8 mouse cellular contexts compared by ENCODE assay signal in genomic region chr11:107994487-107994886, GRCm38 (mm10).
DNase-seq lines count a peak whose midpoint lies in the region; ATAC-seq and TF ChIP-seq lines count a peak whose summit lies in the region.

No protein-coding gene starts in this region.

- no peak overlapping the region for H3K4me3 ChIP-seq in kidney, adult 2 months (ENCODE audit: insufficient read depth, low read depth, low read length)
- no peak overlapping the region for H3K4me3 ChIP-seq in kidney, embryonic 16.5 days (ENCODE audit: low read length)
- H3K4me3 ChIP-seq in neural tube, embryonic 15.5 days (replicated peaks): no peak overlapping the region

- TF ChIP-seq POLR2A in kidney, adult 2 months (IDR thresholded peaks at IDR 0.05; ENCODE audit: low read depth, low read length): no peak

- no peaks in the 10 kb centered on the region for H3K4me1 ChIP-seq in kidney, adult 2 months (ENCODE audit: control insufficient read depth, insufficient read depth, low read length)
- no peaks in the 10 kb centered on the region for H3K4me1 ChIP-seq in kidney, embryonic 16.5 days (ENCODE audit: insufficient read depth, low read length)
- peaks cover 16% of the 10 kb centered on the region for H3K4me1 ChIP-seq in neural tube, embryonic 15.5 days

- no peaks in the 10 kb centered on the region for H3K9me3 ChIP-seq in kidney, embryonic 16.5 days (ENCODE audit: low read length)
- H3K9me3 ChIP-seq in neural tube, embryonic 15.5 days (replicated peaks): no peaks in the 10 kb centered on the region

- no peak for ATAC-seq in kidney, embryonic 16.5 days (ENCODE audit: low FRiP score, low TSS enrichment)
- ATAC-seq in neural tube, embryonic 15.5 days (ENCODE audit: low FRiP score): 0 out of 2 replicates have a peak, but pooled peaks have one; percentile 53

- DNase-seq in kidney, adult 2 months: peak; percentile 60
- DNase-seq in adrenal gland, adult 2 months: peak; percentile 52
- DNase-seq in embryo, embryonic 10 days (ENCODE audit: low spot score): peak; percentile 83
- DNase-seq in heart, postnatal 10 days: peak; percentile 48 to 63
- DNase-seq in left cerebral cortex, postnatal 14 days (ENCODE audit: low spot score in 2 of 2): peak; percentile 78 to 80
- peak; percentile 32 to 39 for DNase-seq in urinary bladder, postnatal 36 days (ENCODE audit: low spot score in 2 of 2)

- H3K4me2 ChIP-seq in kidney, embryonic 16.5 days (replicated peaks; ENCODE audit: low read depth, low read length): no peak overlapping the region
- H3K4me2 ChIP-seq in neural tube, embryonic 15.5 days: no peak overlapping the region

- no peak overlapping the region for H3K9ac ChIP-seq in kidney, embryonic 16.5 days (replicated peaks; ENCODE audit: low read length)
- no peak overlapping the region for H3K9ac ChIP-seq in neural tube, embryonic 15.5 days (replicated peaks)

- peak; percentile 75 for TF ChIP-seq CTCF in kidney, adult 2 months (conservative IDR thresholded peaks at IDR 0.05; ENCODE audit: insufficient read depth, insufficient read length, low read depth, low read length)

- H3K27me3 ChIP-seq in kidney, adult 2 months (replicated peaks; ENCODE audit: control insufficient read depth, insufficient read depth, low read length): no peaks in the 10 kb centered on the region
- H3K27me3 ChIP-seq in kidney, embryonic 16.5 days (ENCODE audit: insufficient read depth, low read length): no peaks in the 10 kb centered on the region
- no peaks in the 10 kb centered on the region for H3K27me3 ChIP-seq in neural tube, embryonic 15.5 days (replicated peaks)

- intact Hi-C loops in heart, postnatal 10 days (cut with DNase I): loop anchor here (1.0 to 10.0 kb wide), 2 partner anchors 130 to 480 kb away; no protein-coding TSS in a partner anchor
- intact Hi-C loops in left cerebral cortex, postnatal 14 days (cut with DNase I): loop anchor here (10.0 kb wide), 1 partner anchor 480 kb away; no protein-coding TSS in a partner anchor

- no peak overlapping the region for H3K27ac ChIP-seq in kidney, adult 2 months (ENCODE audit: insufficient read depth, low read depth, low read length)
- no peak overlapping the region for H3K27ac ChIP-seq in kidney, embryonic 16.5 days (ENCODE audit: low read length)
- H3K27ac ChIP-seq in neural tube, embryonic 15.5 days (replicated peaks): no peak overlapping the region

- WGBS in kidney, adult 2 months: 48% methylated on average over 6 of the region's 6 CpGs
- 46% methylated on average over 6 of the region's 6 CpGs for WGBS in kidney, embryonic 16.5 days
- 52% methylated on average over 6 of the region's 6 CpGs for WGBS in neural tube, embryonic 15.5 days

- no peaks in the 10 kb centered on the region for H3K36me3 ChIP-seq in kidney, adult 2 months (ENCODE audit: control insufficient read depth, insufficient read depth, low read length)
- H3K36me3 ChIP-seq in kidney, embryonic 16.5 days (ENCODE audit: insufficient read depth, low read length): no peaks in the 10 kb centered on the region
- no peaks in the 10 kb centered on the region for H3K36me3 ChIP-seq in neural tube, embryonic 15.5 days
